Mouse (Mus musculus): ENCODE measurements around the gene Sh3kbp1. TPM values are rescaled to one million over a fixed set of nuclear protein-coding genes. Genes with fewer than 3 reads are reported as not detected.

The Sh3kbp1 gene
- total and polyA plus RNA-seq, 3 experiments, result 45.4 to 85.8 (median 48.2) TPM

GRCm38 (mm10) chrX:159627588-159628566, 805 bp downstream of the Sh3kbp1 start:
- no peak for DNase-seq (ENCODE audit: extremely low read depth)
- TF ChIP-seq CTCF (conservative IDR thresholded peaks at IDR 0.05 in 1 of 2, IDR thresholded peaks at IDR 0.05 in 1 of 2; ENCODE audit: low read depth in 2 of 2, low read length in 2 of 2), result peak in 1 of 2 experiments; percentile 41; a peak in 2 of 4 replicates
- peak; percentile 94; the same call in 1 of the 2 replicates for TF ChIP-seq UBTF (IDR thresholded peaks at IDR 0.05; ENCODE audit: low read depth, low read length)
- 0 out of 2 replicates have a peak, but pooled peaks have one; percentile 31 for TF ChIP-seq TCF12 (IDR thresholded peaks at IDR 0.05; ENCODE audit: low read depth, low read length)
- no peak for TF ChIP-seq PAX5 (IDR thresholded peaks at IDR 0.05; ENCODE audit: low read length)
- Histone ChIP-seq H3K4me2 (ENCODE audit: insufficient read depth, low read depth, poor library complexity, severe bottlenecking) (peak overlapping the region; percentile 94), H3K27ac (ENCODE audit: insufficient read depth, low read depth) (peak overlapping the region; percentile 86), H3K79me2 (replicated peaks; ENCODE audit: control insufficient read depth, extremely low read depth, insufficient read depth, poor library complexity, severe bottlenecking) (peaks cover 8% of the 10 kb centered on the region; the same call in 1 of the 2 replicates), H3K9ac (ENCODE audit: insufficient read depth, low read depth) (peak overlapping the region; percentile 64), H3K36me3 (replicated peaks in 1 of 2; ENCODE audit: control insufficient read depth in 1 of 2, insufficient read depth in 1 of 2, low read length in 1 of 2) (peaks cover 3 to 4% of the 10 kb centered on the region in 2 experiments), H3K9me3 (replicated peaks; ENCODE audit: low read length) (no peaks in the 10 kb centered on the region), H3K4me1 (ENCODE audit: control insufficient read depth in 1 of 2, insufficient read depth in 2 of 2) (peaks cover 7 to 11% of the 10 kb centered on the region in 2 experiments), H3K4me3 (replicated peaks in 1 of 3; ENCODE audit: low read depth in 2 of 3, low read length in 2 of 3, poor library complexity in 1 of 3) (peak overlapping the region; percentile 56 to 82 (median 66)), H3K27me3 (replicated peaks) (no peaks in the 10 kb centered on the region)
- in situ Hi-C loops (cut with MboI; ENCODE audit: low pct_ligation_motif_present, low pct_unique_long_range_greater_than_20kb, low sequenced_read_pairs), result loop anchor here (10.0 to 25.0 kb wide), 4 partner anchors 134 to 487 kb away; no protein-coding TSS in a partner anchor
- dilution Hi-C loops (cut with MboI; ENCODE audit: extremely low pct_ligation_motif_present, extremely low pct_unique_long_range_greater_than_20kb, low sequenced_read_pairs), result no loop called here

GRCm38 (mm10) chrX:159628629-159629028, 1.6 kb downstream of the Sh3kbp1 start:
- Histone ChIP-seq H3K9ac (ENCODE audit: insufficient read depth, low read depth) (peak overlapping the region; percentile 64), H3K9me3 (replicated peaks; ENCODE audit: low read length) (no peaks in the 10 kb centered on the region), H3K27me3 (replicated peaks) (no peaks in the 10 kb centered on the region), H3K36me3 (replicated peaks in 1 of 2; ENCODE audit: control insufficient read depth in 1 of 2, insufficient read depth in 1 of 2, low read length in 1 of 2) (peaks cover 3 to 4% of the 10 kb centered on the region in 2 experiments), H3K27ac (ENCODE audit: insufficient read depth, low read depth) (no peak overlapping the region), H3K79me2 (replicated peaks; ENCODE audit: control insufficient read depth, extremely low read depth, insufficient read depth, poor library complexity, severe bottlenecking) (peaks cover 8% of the 10 kb centered on the region; the same call in 1 of the 2 replicates), H3K4me3 (replicated peaks in 1 of 3; ENCODE audit: low read depth in 2 of 3, low read length in 2 of 3, poor library complexity in 1 of 3) (peak overlapping the region; percentile 56 to 82 (median 66)), H3K4me1 (ENCODE audit: control insufficient read depth in 1 of 2, insufficient read depth in 2 of 2) (peaks cover 7 to 11% of the 10 kb centered on the region in 2 experiments), H3K4me2 (ENCODE audit: insufficient read depth, low read depth, poor library complexity, severe bottlenecking) (peak overlapping the region; percentile 94)
- dilution Hi-C loops (cut with MboI; ENCODE audit: extremely low pct_ligation_motif_present, extremely low pct_unique_long_range_greater_than_20kb, low sequenced_read_pairs) (no loop called here), in situ Hi-C loops (cut with MboI; ENCODE audit: low pct_ligation_motif_present, low pct_unique_long_range_greater_than_20kb, low sequenced_read_pairs) (loop anchor here (10.0 to 25.0 kb wide), 4 partner anchors 134 to 486 kb away; no protein-coding TSS in a partner anchor)
- TF ChIP-seq MXI1 (IDR thresholded peaks at IDR 0.05; ENCODE audit: low read depth, low read length), result no peak
- TF ChIP-seq NRF1 (IDR thresholded peaks at IDR 0.05; ENCODE audit: low read depth, low read length), result no peak
- no peak for TF ChIP-seq ELF1 (IDR thresholded peaks at IDR 0.05; ENCODE audit: low read depth, low read length)
- no peak for TF ChIP-seq RAD21 (IDR thresholded peaks at IDR 0.05; ENCODE audit: low read depth, low read length)
- TF ChIP-seq ZC3H11A (IDR thresholded peaks at IDR 0.05; ENCODE audit: low read depth, low read length), result no peak
- TF ChIP-seq IRF4 (IDR thresholded peaks at IDR 0.05; ENCODE audit: low read depth, low read length), result no peak
- DNase-seq (ENCODE audit: extremely low read depth), result no peak
